Mouse (Mus musculus) left cerebral cortex, adult 9 months (tissue): Measurements from ENCODE around the gene Cabp2.
"Not testable (repeated sequence)": the region's sequence is repeated elsewhere in the genome, so short reads cannot be mapped to it uniquely, and the experiment has no call there.

Source experiments
- DNase-seq, 2 experiments: peaks; one replicate each; pipeline ENCODE4 v3.0.0; 2022; ENCODE audit warnings: low spot score in 2 of 2

Cabp2 gene

GRCm38 (mm10) chr19:4124432-4124831, 43.1 kb downstream of the Cabp2 start:
- no peak for DNase-seq

- DNase-seq = not testable (repeated sequence)
Observed at GRCm38 (mm10) chr19:4125268-4125667, 43.9 kb downstream of the Cabp2 start.

- DNase-seq = peak; percentile 95 to 98
Observed at GRCm38 (mm10) chr19:4125741-4126696, 44.6 kb downstream of the Cabp2 start, which contains the start of gene Aip. Gene Aip, minus strand, starts transcription at chr19:4125858.

GRCm38 (mm10) chr19:4126759-4127495, 45.5 kb downstream of the Cabp2 start:
- no peak for DNase-seq

- no peak for DNase-seq
Observed at GRCm38 (mm10) chr19:4129462-4129861, 48.1 kb downstream of the Cabp2 start.

GRCm38 (mm10) chr19:4130106-4130505, 48.7 kb downstream of the Cabp2 start:
- no peak for DNase-seq

GRCm38 (mm10) chr19:4131075-4131474, 49.7 kb downstream of the Cabp2 start:
- DNase-seq = no peak

- DNase-seq = no peak
Observed at GRCm38 (mm10) chr19:4131768-4132167, 50.4 kb downstream of the Cabp2 start.

GRCm38 (mm10) chr19:4134354-4134753, 53.0 kb downstream of the Cabp2 start:
- no peak for DNase-seq

- not testable (repeated sequence) for DNase-seq
Observed at GRCm38 (mm10) chr19:4135229-4135962, 54.0 kb downstream of the Cabp2 start.

- not testable (repeated sequence) for DNase-seq
Observed at GRCm38 (mm10) chr19:4135963-4136345, 54.6 kb downstream of the Cabp2 start.

GRCm38 (mm10) chr19:4136463-4136862, 55.1 kb downstream of the Cabp2 start:
- no peak for DNase-seq
